In genomic region chr4:131135841-131136240, GRCm38 (mm10) we compare ENCODE assay signal across 16 mouse cellular contexts.
"Had no signal": no experiment of that assay in that cellular context is flagged by ENCODE, and none has a peak within 500 bp of the region (broad histone marks: within the 10 kb centered on the region; RNA-seq: fewer than 3 reads in every experiment).

No protein-coding gene starts in this region.

- H3K27me3 ChIP-seq: limb, embryonic 15.5 days; liver, embryonic 13.5 days; midbrain, embryonic 15.5 days had no signal

- H3K36me3 ChIP-seq: kidney, embryonic 15.5 days; limb, embryonic 15.5 days; liver, embryonic 13.5 days; midbrain, embryonic 15.5 days; neural tube, embryonic 13.5 days had no signal

- DNase-seq: kidney, adult 18-20 months; kidney, postnatal 4 days; liver, embryonic 13.5 days; lung, adult 18-20 months; lung, postnatal 4 days; retina, postnatal 1 day; right cerebral cortex, postnatal 4 days; spleen, adult 18-20 months; thymus, postnatal 4 days had no signal

- H3K27ac ChIP-seq: kidney, embryonic 15.5 days; left cerebral cortex, adult 2 months; limb, embryonic 15.5 days; liver, embryonic 13.5 days; midbrain, embryonic 15.5 days; neural tube, embryonic 13.5 days had no signal

- H3K9me3 ChIP-seq: kidney, embryonic 15.5 days; limb, embryonic 15.5 days; liver, embryonic 13.5 days; midbrain, embryonic 15.5 days; neural tube, embryonic 13.5 days had no signal

- H3K4me2 ChIP-seq: kidney, embryonic 15.5 days; limb, embryonic 15.5 days; liver, embryonic 13.5 days; midbrain, embryonic 11.5 days; midbrain, embryonic 15.5 days; neural tube, embryonic 13.5 days had no signal

- H3K9ac ChIP-seq: kidney, embryonic 15.5 days; limb, embryonic 15.5 days; liver, embryonic 13.5 days; midbrain, embryonic 15.5 days; neural tube, embryonic 13.5 days had no signal

- H3K4me3 ChIP-seq: kidney, embryonic 15.5 days; left cerebral cortex, adult 2 months; limb, embryonic 15.5 days; liver, embryonic 13.5 days; midbrain, embryonic 15.5 days; neural tube, embryonic 13.5 days had no signal

- ATAC-seq: lung, postnatal 0 days; midbrain, embryonic 15.5 days had no signal

- H3K4me1 ChIP-seq: kidney, embryonic 15.5 days; limb, embryonic 15.5 days; liver, embryonic 13.5 days had no signal
